Mouse (Mus musculus) layer of hippocampus, adult 6 months (tissue): ENCODE results near the gene Olfr324. TPM values are rescaled to one million over a fixed set of nuclear protein-coding genes. Genes with fewer than 3 reads are reported as not detected.

Source experiments
- long read RNA-seq, 2 experiments: library from polyadenylated mRNA; unstranded; transcript quantifications; one replicate each; pipeline ENCODE4 v2.0.0; 2019 to 2020
- polyA plus RNA-seq: library from polyadenylated mRNA; unstranded; fragments of <200 nt; fragmentation: Nextera tagmentation; gene quantifications from 2 replicates; pipeline ENCODE4 v1.2.3, GENCODE M21; 2021

Gene Olfr324
- not detected in 2 replicates for polyA plus RNA-seq
- long read RNA-seq, experiment 1: 0 reads
- long read RNA-seq, experiment 2: 0 reads

GRCm38 (mm10) chr11:58594814-58595213 is at the start of gene Olfr324:
TSS of gene Olfr324 (plus strand) at chr11:58595114.

GRCm38 (mm10) chr11:58546322-58546721 is 48.6 kb upstream of the Olfr324 start, which contains the start of gene Olfr329-ps:
TSS of gene Olfr329-ps (minus strand) at chr11:58546422.

GRCm38 (mm10) chr11:58555536-58555935 is 39.4 kb upstream of the Olfr324 start, which contains the start of gene Olfr328:
TSS of gene Olfr328 (minus strand) at chr11:58555636.

GRCm38 (mm10) chr11:58570405-58570804 is 24.5 kb upstream of the Olfr324 start, which contains the start of gene Olfr224:
TSS of gene Olfr224 (minus strand) at chr11:58570553.

GRCm38 (mm10) chr11:58577430-58577829 is 17.5 kb upstream of the Olfr324 start, which contains the start of gene Olfr325:
TSS of gene Olfr325 (plus strand) at chr11:58577730.

GRCm38 (mm10) chr11:58615975-58616374 is 21.1 kb downstream of the Olfr324 start, which contains the start of gene 2210407C18Rik:
TSS of gene 2210407C18Rik (minus strand) at chr11:58616075.

GRCm38 (mm10) chr11:58630401-58630800 is 35.5 kb downstream of the Olfr324 start, which contains the start of gene Olfr323:
TSS of gene Olfr323 (minus strand) at chr11:58630501.

GRCm38 (mm10) chr11:58640272-58640867 is 45.5 kb downstream of the Olfr324 start, which contains the start of gene Trim58:
TSS of gene Trim58 (plus strand) at chr11:58640465.

Other genes with a start within 250 kb of the Olfr324 start
- 0.18 TPM in 1 of 2 replicates, not detected in the other for gene Lypd8, start 216.1 kb upstream of the Olfr324 start, polyA plus RNA-seq
- gene 1810065E05Rik, start 174.0 kb upstream of the Olfr324 start, polyA plus RNA-seq: not detected in 2 replicates
- not detected in 2 replicates for gene Gm12253, start 162.6 kb upstream of the Olfr324 start, polyA plus RNA-seq
- not detected in 2 replicates for gene Lypd9, start 142.2 kb upstream of the Olfr324 start, polyA plus RNA-seq
- gene Olfr30, start 132.8 kb upstream of the Olfr324 start, polyA plus RNA-seq: not detected in 2 replicates
- gene Olfr332, start 102.6 kb upstream of the Olfr324 start, polyA plus RNA-seq: not detected in 2 replicates
- gene Olfr331, start 92.5 kb upstream of the Olfr324 start, polyA plus RNA-seq: not detected in 2 replicates
- not detected in 2 replicates for gene Olfr330, start 60.3 kb upstream of the Olfr324 start, polyA plus RNA-seq
- not detected in 2 replicates for gene Olfr329-ps, start 48.7 kb upstream of the Olfr324 start, polyA plus RNA-seq
- not detected in 2 replicates for gene Olfr328, start 39.5 kb upstream of the Olfr324 start, polyA plus RNA-seq
- not detected in 2 replicates for gene Olfr224, start 24.6 kb upstream of the Olfr324 start, polyA plus RNA-seq
- not detected in 2 replicates for gene Olfr325, start 17.4 kb upstream of the Olfr324 start, polyA plus RNA-seq
- not detected in 2 replicates for gene 2210407C18Rik, start 21.0 kb downstream of the Olfr324 start, polyA plus RNA-seq
- not detected in 2 replicates for gene Olfr323, start 35.4 kb downstream of the Olfr324 start, polyA plus RNA-seq
- not detected in 2 replicates for gene Trim58, start 45.4 kb downstream of the Olfr324 start, polyA plus RNA-seq
- not detected in 2 replicates for gene Olfr322, start 63.7 kb downstream of the Olfr324 start, polyA plus RNA-seq
- gene Olfr320, start 86.0 kb downstream of the Olfr324 start, polyA plus RNA-seq: not detected in 2 replicates
- not detected in 2 replicates for gene Olfr319, start 104.0 kb downstream of the Olfr324 start, polyA plus RNA-seq
- not detected in 2 replicates for gene Olfr318, start 128.9 kb downstream of the Olfr324 start, polyA plus RNA-seq
- 0.09 and 0.13 TPM in 2 replicates for gene Olfr317, start 144.1 kb downstream of the Olfr324 start, polyA plus RNA-seq
- 0.67 and 0.89 TPM in 2 replicates for gene Olfr316, start 157.6 kb downstream of the Olfr324 start, polyA plus RNA-seq
- not detected in 2 replicates for gene Olfr315, start 178.1 kb downstream of the Olfr324 start, polyA plus RNA-seq
- not detected in 2 replicates for gene Olfr314, start 187.8 kb downstream of the Olfr324 start, polyA plus RNA-seq
- 28.9 and 30.2 TPM in 2 replicates for gene Fam183b, start 206.8 kb downstream of the Olfr324 start, polyA plus RNA-seq
- not detected in 2 replicates for gene Olfr313, start 219.9 kb downstream of the Olfr324 start, polyA plus RNA-seq
- gene Olfr312, start 234.1 kb downstream of the Olfr324 start, polyA plus RNA-seq: not detected in 2 replicates
- not detected in 2 replicates for gene Olfr311, start 244.1 kb downstream of the Olfr324 start, polyA plus RNA-seq